Mouse (Mus musculus) bone marrow macrophage, adult 2 months (primary cell): ENCODE results near the gene Enam. TPM values are rescaled to one million over a fixed set of nuclear protein-coding genes. Genes with fewer than 3 reads are reported as not detected.
A peak's percentile ranks its signal among the peaks of the same experiment; 100 is the strongest.
"Not testable (repeated sequence)": the region's sequence is repeated elsewhere in the genome, so short reads cannot be mapped to it uniquely, and the experiment has no call there.

Experiments used
- H3K27ac ChIP-seq: 2 replicates; pipeline ENCODE4 v1.5.1; 2012; ENCODE audit warnings: low read depth, low read length; ENCODE audit not compliant: insufficient read depth
- H3K4me1 ChIP-seq: 2 replicates; pipeline ENCODE4 v1.6.1; 2012; ENCODE audit warnings: low read length; ENCODE audit not compliant: control insufficient read depth, insufficient read depth
- H3K4me3 ChIP-seq: 2 replicates; pipeline ENCODE4 v1.5.1; 2012; ENCODE audit warnings: mild to moderate bottlenecking, low read length, moderate library complexity; ENCODE audit not compliant: insufficient read depth
- CTCF ChIP-seq: IDR thresholded peaks from 2 replicates; pipeline ENCODE4 v1.5.1; 2012; ENCODE audit warnings: low read depth, mild to moderate bottlenecking, low read length, moderate library complexity
- POLR2A ChIP-seq: IDR thresholded peaks from 2 replicates; pipeline ENCODE4 v1.6.1; 2012; ENCODE audit warnings: mild to moderate bottlenecking, low read depth, low read length, borderline replicate concordance
- polyA plus RNA-seq: library from polyadenylated mRNA; stranded (reverse); fragments of >200 nt; gene quantifications from 2 replicates; pipeline ENCODE4 v1.2.4, GENCODE M21; 2012; ENCODE audit not compliant: missing spikeins, insufficient read depth, insufficient read length

The Enam gene
- polyA plus RNA-seq, 1 experiment: not detected

DNA sequence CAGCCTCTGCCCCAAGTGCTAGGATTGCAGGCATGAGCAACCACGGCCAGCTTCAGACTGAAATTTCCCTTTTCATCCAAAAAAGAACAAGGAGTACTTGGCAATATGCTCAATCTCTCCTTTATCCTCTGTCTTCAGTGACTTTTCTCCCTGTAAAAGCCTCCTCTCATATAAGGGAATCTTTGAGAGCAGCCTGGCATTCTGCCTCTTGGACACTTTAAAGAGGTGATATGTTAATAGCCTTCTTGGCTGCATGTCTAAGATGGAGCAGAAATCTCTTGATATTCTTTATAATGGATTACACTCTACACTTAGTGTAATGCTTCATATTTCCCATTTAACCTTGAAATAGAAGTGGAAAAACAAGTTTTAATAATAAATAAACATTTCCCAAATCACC is 43.1 kb downstream of the Enam start:
- Histone ChIP-seq H3K27ac (no peak overlapping the region), H3K4me3 (no peak overlapping the region), H3K4me1 (no peaks in the 10 kb centered on the region)
- TF ChIP-seq POLR2A: no peak
- no peak for TF ChIP-seq CTCF

DNA sequence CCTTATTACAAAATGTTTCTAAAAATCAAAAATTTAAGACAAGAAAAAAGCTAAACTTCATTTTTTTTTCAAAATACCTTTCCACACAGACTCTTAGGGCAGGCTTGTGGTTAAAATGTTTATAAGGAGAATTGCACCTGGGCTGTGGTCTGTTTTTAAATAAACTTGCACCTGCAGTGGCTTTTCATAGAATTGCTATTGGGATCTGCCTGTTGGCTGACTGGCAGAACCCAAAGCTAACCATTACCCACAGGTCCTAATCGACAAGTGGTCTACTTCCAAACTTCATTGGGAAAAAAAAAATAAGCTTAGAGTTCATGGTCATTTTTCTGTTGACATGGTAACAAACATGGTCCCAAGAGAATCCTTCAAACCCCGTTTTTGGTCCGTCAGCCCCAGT is 46.9 kb downstream of the Enam start:
- TF ChIP-seq POLR2A (no peak), CTCF (no peak)
- Histone ChIP-seq H3K27ac (no peak overlapping the region), H3K4me3 (no peak overlapping the region), H3K4me1 (peaks cover 11% of the 10 kb centered on the region)

- Histone ChIP-seq H3K4me3 (no peak overlapping the region), H3K4me1 (peaks cover 11% of the 10 kb centered on the region), H3K27ac (no peak overlapping the region)
- TF ChIP-seq POLR2A: no peak
- no peak for TF ChIP-seq CTCF
Observed at GRCm38 (mm10) chr5:88540845-88541244, 53.1 kb downstream of the Enam start.

- TF ChIP-seq POLR2A (no peak), CTCF (no peak)
Observed at GRCm38 (mm10) chr5:88542651-88543282, 55.0 kb downstream of the Enam start.

DNA sequence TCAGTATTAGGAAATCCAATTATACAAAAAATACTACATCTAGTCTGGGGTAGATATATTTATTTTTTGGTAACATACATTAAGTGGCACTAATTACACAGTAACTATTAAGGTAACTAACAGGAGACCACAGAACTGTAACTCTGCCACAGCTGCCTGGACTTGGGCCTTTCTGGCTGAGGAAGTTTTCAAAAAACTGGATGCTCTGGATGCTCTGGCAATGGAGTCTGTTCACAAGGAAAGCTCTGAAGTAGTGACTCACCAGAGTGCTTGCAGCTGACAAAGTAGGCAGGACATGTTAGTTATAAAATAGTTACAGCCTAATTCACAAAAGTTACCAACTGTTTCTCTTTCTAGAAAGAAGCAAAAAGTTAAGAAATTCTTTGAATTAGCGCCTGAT is 56.6 kb downstream of the Enam start:
- not testable (repeated sequence) for H3K4me3 ChIP-seq, H3K4me1 ChIP-seq, H3K27ac ChIP-seq

More at GRCm38 (mm10) chr5:88542651-88543282, 55.0 kb downstream of the Enam start:
- Histone ChIP-seq H3K4me1 (peaks cover 3% of the 10 kb centered on the region), H3K4me3 (no peak overlapping the region), H3K27ac (no peak overlapping the region)

DNA sequence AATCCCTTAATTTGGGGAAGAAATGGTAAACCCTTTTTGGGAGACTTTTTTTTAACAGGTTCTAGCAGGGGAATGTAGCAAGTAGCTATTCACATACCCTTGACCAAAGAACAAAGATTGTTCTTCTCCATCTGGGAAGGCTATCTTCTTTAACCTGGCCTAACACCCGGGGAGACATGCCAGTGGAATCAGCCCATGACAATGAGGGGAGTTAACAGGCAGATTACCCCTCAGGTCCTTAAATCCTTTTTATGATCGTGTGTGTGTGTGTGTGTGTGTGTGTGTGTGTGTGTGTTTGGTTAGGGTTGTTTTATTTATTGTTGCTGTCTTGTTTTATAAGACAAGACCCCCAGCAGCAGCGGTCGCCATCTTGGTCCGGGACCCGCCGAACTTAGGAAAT is 57.8 kb downstream of the Enam start:
- TF ChIP-seq CTCF: no peak
- no peak for TF ChIP-seq POLR2A
- H3K4me3 ChIP-seq: no peak overlapping the region
- H3K27ac ChIP-seq: no peak overlapping the region
- no peaks in the 10 kb centered on the region for H3K4me1 ChIP-seq

DNA sequence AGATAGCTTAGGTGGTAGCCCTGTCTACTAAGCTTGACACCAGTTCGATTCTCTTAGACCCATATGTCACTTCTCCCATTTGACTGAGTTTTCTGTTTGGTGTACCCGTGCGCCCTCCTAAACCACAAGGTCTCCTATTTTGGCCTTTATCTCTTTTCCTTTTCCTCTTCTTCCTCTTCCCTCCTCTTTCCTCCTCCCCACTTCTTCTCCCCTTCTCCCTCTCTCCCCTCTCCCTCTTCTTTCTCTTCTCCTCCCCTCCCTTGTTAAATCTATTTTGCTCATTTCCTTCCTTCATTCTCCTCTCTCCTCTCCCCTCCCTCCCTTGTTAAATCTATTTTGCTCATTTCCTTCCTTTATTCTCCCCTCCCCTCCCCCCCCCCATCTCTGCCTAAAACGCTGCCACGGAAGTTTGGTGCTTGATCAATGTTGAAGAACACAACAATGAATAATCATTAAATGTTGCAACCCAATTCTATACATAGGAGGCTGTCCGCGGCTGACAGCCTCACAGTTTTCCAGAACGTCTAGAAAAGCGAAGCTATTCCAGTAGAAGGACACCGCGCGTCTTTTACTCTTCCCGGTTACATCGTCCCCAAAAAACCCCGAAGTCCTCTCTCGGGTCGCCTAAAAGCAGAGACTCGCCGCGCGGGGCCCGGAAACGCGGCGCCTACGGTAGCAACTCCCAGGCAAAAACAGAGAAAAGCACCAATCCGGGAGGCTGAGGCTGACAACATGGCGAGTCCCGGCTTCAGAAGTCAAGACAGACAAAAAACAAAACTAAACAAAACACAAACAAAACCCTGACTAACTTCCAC is 65.7 kb downstream of the Enam start:
- H3K4me3 ChIP-seq: peak overlapping the region; percentile 78
- TF ChIP-seq POLR2A: no peak
- TF ChIP-seq CTCF: no peak
- H3K27ac ChIP-seq: peak overlapping the region; percentile 97

DNA sequence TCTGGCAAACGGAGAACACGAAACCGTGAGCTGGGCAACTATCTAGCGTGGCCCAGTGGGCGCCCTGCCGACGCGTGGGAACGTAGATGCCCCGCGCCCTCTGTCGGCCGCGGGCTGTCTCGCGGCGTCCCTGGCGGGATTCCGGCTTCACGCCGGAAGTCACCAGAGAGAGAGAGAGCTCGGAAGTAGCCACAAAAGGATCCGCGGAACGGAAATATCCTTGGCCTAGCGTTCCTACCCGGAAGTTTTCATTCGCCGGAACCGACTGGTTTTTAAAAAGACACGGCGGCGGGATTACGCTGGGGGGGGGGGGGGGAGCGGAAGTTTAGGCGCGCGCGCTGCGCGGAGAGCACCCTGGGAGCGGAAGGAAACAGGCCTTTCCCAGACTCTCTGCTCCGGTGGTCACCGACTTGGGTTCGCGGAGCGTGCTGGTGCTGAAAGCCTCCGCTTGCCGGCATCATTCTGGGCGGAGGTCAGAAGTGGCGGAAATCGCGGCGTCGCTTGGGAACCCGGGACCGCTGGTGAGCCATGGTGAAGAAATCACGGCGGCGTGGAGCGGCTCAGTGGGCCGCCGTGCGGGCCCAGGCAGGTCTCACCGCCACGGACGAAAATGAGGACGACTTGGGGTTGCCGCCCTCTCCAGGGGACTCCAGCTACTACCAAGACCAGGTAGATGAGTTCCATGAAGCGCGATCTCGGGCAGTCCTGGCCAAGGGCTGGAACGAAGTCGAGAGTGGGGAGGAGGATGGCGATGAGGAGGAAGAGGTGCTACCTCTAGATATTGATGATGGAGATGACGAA is 66.5 kb downstream of the Enam start, which contains the start of gene Utp3:
Utp3 (plus strand) TSS at position 377 of the 801 bp plus-strand sequence.
- peaks cover 20% of the 10 kb centered on the region for H3K4me1 ChIP-seq
- H3K4me3 ChIP-seq: peak within 1 kb of the TSS; percentile 94
- no peak for TF ChIP-seq POLR2A
- TF ChIP-seq CTCF: peak; percentile 55
- peak within 1 kb of the TSS; percentile 97 for H3K27ac ChIP-seq

More for the DNA sequence above, 65.7 kb downstream of the Enam start:
- H3K4me1 ChIP-seq: peaks cover 16% of the 10 kb centered on the region

Other genes with a start within 250 kb of the Enam start
- gene Gm7714, start 219.1 kb upstream of the Enam start, polyA plus RNA-seq: not detected in 2 replicates
- not detected in 2 replicates for gene Prol1, start 170.7 kb upstream of the Enam start, polyA plus RNA-seq
- not detected in 2 replicates for gene Amtn, start 111.9 kb upstream of the Enam start, polyA plus RNA-seq
- not detected in 2 replicates for gene Ambn, start 32.0 kb upstream of the Enam start, polyA plus RNA-seq
- gene Jchain, start 39.9 kb downstream of the Enam start, polyA plus RNA-seq: 0.40 TPM in 1 of 2 replicates, not detected in the other
- gene Utp3, start 66.5 kb downstream of the Enam start, polyA plus RNA-seq: 87.5 and 105 TPM in 2 replicates
- 38.1 and 41.2 TPM in 2 replicates for gene Rufy3, start 77.1 kb downstream of the Enam start, polyA plus RNA-seq
- 61.4 and 64.5 TPM in 2 replicates for gene Grsf1, start 188.2 kb downstream of the Enam start, polyA plus RNA-seq
- gene Mob1b, start 232.9 kb downstream of the Enam start, polyA plus RNA-seq: 24.1 and 24.8 TPM in 2 replicates